Mouse (Mus musculus): ENCODE results near the gene Msl1. TPM values are rescaled to one million over a fixed set of nuclear protein-coding genes. Genes with fewer than 3 reads are reported as not detected.

Msl1 gene
- 100 to 1,000 TPM; 167 to 198 (median 186) TPM for total RNA-seq (2022)

DNA sequence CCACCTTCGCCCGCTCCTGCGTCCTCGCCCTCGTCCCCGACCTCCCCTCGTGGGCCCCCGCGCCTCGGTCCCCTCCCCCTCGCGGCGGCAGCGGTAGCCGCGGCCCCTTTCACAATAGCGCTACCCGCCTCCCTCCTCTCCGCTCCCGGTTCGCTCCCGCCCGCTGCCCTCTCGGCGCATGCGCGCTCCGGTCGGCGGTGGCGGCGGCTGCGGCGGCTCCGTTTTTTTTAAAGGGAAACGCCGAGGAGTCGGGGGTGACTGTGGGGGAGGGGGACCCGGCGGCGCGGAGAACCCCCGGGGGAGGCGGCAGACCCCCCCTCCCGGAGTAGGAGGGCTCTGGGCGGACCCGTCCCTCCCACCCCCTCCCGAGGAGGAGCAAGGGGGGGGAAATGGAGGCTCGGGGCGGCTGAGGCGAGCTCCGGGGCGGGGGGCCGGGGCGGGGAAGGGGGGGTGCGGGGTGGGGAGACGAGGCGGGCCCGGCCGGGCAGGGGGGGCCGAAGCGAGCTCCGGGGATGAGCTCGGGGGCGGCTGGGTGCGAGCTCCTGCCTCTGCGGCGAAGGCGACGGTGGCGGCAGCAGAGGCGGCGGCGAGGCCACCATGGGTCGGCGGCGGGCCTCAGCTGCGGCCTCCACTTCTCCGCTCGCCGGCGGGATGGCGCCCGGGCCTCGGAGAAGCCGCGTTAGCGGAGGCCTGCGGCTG lies at the start of gene Msl1:
Gene Msl1, plus strand, starts transcription at position 502 of the 699 bp plus-strand sequence.
- peak in 1 of 2 experiments; percentile 83 for DNase-seq (ENCODE audit: low spot score in 2 of 2)

DNA sequence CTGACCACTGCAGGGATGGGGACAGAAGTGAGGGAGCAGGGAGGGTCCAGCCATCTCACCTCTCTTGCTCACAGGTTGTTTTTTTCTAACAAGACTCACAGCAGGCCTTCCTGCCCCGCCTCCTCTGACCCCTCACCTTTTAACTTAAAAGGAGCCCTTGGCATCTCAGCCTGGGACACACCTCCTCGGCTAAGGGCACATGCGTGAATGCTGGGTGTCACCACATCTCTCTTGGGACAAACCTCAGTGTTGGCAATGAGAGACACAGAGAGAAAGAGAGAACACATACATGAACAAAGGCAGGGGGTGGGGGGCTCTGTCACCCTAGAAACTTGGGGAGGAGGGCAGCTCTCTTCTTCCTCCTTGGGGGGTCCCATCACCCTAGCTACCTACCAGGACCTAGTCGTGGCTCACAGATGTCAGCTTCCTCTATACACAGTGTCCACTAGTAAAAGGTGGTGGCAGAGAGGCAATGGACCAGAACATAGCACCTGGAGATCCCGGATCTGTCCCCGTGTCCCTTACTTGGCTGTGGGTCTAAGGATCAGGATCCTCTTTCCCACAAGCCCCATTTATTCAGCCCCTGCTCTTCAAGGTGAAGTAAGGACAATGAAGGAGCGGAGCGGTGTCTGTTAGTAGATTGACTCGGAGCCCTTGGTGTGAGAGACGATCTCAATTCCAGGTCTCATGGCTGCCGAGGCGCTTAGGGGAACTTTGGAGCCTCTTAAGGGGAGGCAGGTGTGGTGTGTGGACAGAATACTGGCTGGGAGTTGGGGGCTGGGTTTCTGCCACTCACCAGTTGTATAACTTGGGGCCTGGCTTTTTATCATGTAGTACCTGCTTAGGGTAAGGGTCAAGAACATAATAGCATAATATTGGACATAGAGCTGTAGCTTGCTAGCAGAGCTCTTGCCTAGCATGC lies 49.1 kb upstream of the Msl1 start:
- DNase-seq (ENCODE audit: low spot score in 2 of 2): no peak

DNA sequence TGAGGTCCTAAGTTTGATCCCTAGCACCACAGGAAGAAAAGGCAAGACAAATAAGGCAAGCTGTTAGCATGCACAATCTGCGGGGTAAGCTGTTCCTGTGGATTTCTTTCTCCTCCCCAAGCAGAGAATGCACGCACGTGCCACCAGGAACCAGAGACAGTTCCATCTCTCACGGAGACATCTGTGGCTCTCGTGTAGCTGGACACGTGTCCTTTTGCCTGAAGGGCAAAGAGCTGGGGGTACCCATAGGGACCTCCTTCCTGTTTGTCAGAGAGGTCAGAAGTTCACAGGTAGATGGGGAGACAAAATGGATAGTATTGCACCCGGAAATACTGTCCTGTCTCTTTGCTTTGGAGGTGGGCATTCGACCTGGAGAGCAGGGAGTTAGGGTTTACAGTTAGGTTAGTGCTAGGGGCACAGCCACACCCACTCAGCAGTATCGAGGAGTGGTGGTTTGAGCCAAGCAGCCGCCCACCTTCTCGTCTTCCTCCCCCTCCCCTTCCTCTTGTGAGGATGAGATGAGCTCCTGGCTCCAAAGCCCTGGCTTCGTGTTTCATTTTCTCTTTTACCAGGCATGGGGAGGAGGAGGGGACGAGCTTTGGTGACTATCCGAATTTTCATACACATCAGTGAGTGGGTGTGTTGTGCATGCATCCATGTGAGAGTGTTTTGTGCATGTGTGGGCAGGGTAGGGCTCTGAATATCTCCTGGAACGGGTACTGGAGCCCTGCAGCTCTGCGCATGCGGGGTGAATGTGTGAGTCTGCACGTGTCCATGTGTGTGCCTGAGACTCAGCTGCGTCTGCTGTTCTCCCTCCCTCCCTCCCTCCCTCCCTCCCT lies 48.2 kb upstream of the Msl1 start:
- DNase-seq (ENCODE audit: low spot score in 2 of 2): peak in 1 of 2 experiments; percentile 99

DNA sequence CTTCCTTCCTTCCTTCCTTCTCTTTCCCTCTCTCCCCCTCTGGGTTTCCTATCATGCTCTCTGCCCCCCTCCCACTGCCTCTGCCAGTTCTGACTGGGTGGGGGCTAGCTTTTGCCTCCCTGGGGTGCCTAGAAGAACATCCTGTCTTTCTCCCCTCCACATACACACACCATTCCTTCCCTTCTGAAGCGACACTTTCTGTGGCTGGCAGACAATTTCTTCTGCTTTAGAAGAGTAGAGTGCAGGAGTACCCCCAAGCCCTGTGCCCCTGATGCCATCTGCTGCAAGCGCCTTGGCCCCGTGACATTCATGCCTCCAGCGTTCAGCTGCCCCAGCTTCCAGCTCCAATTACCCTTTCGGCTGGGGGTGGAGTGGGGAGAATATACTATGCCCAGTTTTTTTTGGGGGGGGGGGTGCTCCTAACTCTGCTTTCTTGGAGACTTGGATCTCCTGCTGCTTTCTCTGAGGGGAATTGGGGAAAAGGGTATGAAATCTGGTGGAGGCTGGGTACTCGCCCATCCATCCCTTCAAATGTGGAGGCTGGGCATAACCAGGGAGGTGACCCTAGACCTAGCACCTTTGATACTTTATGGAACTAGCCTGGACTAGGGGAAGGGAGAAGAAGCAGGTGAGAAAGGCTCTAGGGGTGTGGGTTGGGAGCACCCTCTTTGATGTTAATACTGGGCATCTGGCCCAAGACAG lies 47.4 kb upstream of the Msl1 start:
- DNase-seq (ENCODE audit: low spot score in 2 of 2): no peak

DNA sequence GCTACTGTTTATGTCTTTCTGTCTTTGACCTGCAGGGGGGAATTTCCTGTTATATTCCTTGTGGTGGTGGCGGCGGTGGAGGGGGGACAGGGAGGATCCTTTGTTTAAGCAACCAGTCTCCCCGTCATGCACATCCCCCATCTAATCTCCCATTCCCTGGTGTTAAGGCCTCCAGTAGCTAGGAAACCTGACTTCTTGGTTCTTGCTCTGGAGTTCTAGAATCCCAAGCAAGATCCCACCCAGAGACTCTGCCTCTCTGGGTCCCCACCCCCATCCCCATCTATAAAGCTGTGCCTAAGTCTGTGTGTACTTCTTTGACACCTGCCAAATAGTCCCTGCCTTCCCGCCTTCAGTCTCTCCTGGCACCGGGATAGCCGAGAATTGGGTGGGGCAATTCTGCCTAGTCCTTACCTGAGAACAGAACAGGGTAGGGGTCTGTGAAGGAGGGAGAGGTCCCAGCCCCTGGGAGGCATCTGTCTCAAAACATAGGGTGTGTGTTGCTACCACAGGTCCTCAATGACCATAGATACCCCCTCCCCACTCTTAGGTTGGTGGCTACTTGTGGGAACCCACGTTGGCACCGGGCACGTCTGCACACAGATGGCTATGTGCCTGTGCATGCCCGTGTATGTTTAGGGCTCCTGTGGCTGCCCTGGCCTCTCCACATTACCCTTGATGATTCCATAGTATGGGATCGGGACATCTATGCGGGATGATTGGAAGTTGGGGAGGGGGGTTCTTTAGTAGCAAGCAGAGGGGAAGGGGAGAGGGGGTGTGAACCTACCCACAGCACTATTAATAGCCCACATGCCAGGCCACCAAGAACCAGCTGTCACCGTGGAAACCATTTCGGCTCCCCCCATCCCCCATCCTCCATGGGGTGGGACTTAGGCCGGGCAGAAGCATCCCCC lies 46.6 kb upstream of the Msl1 start:
- no peak for DNase-seq (ENCODE audit: low spot score in 2 of 2)

DNA sequence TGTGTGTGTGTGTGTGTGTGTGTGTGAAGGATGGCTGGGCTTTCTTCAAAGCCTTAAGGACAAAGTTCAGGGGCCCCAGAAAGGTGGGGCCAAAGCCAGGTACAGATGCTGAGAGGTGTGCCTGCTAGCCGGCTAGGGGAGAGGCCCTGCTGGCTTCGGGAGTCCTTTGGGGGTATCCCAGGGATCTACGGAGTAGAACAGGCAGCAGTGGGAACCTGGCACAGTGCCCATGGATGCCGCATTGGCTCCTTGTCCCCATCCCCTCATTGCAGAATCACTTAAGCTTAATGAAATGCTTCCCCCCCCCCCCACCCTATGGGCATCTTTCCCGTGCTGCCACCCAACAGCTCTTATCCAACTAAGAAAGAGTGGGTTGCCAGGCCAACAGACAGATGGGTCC lies 45.6 kb upstream of the Msl1 start:
- DNase-seq (ENCODE audit: low spot score in 2 of 2): no peak

DNA sequence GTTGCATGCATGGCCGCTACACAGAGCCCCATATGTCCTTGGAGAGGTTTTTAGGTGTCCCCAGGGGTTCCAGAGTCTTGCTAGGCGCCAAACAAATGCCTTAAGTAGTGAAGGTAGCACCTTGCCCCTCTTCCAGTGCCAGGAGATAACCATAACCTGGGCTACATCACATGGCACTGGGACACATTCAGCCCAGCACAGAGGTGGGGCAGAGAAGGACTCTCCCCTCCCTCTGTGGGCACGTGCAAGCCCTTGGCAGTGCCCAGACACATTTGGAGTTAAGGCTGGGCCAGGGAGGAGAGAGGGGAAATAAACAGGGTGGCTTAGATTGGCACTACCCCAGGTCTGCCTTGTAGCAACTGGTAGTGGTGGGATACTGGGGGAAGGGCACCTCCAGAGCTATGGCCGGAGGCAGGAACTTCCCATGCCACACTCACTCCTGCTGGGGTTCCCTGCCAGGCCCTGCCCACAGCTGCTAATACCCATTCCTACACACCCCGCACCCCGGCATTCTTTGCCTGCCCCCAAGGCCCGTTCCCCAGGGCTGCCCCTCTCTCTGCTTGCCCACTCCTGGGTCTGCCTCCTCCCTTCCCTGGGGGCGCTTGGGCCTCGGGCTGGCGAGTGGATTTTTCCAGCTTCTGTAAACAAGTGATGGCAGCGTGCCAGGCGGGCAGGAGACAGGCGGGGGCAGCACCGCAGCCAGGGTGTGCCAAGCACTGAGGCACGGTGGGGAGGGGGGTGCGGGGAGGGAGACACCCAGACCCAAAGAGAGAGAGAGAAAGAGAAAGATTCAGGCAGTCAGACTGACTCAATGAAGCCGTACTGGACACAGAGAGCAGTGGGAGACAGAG lies 44.7 kb upstream of the Msl1 start:
- DNase-seq (ENCODE audit: low spot score in 2 of 2): peak in 1 of 2 experiments; percentile 89

DNA sequence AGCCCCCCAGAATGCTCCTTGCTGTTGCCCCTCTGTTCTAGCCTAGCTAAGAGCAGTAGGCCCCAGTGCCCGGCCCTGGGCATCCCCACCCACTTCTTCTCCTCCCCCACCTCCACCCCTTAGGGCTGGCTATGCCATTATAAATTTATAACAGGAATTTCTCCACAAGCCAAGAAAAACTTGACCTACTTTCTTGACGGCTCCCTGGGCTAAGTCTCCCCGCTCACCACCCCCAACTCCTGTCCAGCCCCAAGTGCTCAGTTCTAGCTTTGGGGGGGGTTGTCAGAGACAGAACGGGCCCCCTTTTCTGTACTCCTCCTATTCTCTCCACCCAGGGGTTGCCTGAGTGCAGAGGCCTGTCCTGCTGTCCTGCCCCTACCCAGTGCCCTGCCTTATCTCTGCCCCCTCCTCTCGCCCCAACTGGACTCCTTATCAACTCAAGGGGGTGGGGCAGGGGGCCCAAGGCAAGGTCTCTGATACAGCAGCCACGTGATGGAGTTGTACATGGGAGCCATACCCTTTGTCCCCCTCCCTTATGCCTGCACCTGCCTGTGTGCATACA lies 44.0 kb upstream of the Msl1 start:
- no peak for DNase-seq (ENCODE audit: low spot score in 2 of 2)

DNA sequence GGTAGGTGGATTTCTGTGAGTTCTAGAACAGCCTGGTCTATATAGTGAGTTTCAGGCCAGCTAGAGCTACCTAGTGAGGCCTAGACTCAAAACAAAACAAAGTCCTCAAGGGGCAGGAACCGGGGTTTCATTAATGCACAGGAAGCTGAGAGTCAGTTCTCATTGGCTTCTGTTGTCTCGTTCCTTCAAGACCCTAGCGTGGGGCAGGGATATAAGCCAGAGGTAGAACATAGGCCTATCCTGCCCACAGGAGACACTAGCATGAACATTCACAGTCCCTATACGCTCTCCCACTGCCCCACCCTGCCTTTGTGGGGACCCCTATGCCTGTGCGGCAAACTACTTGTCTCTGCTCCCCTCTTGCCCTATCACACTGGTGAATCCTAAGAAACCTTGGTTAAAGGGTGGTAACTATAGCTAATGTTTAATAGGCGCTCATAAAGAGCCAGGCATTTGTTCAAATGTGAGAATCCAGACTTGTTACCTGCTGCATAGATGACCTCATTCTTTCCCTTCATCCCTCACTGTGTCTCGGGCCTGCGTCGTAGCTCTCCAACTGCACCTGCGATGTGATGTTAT lies 42.7 kb upstream of the Msl1 start:
- no peak for DNase-seq (ENCODE audit: low spot score in 2 of 2)

DNA sequence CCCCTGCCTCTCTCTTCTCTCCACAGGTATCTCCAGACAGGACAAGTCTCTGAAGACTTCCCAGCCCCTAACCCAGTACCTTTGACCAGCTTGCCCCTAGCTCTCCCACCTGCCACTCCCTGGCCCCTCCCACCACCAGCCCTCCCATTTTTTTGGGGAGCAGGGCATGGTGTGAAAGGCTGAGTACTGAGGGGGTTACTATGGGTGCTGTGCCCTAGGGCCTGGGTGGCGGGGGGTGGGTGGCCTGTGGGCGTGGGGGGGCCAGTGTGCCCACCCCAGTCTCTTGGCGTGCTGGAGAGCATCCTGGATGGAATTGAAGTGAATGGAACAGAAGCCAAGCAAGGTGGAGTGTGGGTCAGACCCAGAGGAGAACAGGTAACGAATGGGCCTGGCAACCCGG lies 42.1 kb upstream of the Msl1 start:
- no peak for DNase-seq (ENCODE audit: low spot score in 2 of 2)

DNA sequence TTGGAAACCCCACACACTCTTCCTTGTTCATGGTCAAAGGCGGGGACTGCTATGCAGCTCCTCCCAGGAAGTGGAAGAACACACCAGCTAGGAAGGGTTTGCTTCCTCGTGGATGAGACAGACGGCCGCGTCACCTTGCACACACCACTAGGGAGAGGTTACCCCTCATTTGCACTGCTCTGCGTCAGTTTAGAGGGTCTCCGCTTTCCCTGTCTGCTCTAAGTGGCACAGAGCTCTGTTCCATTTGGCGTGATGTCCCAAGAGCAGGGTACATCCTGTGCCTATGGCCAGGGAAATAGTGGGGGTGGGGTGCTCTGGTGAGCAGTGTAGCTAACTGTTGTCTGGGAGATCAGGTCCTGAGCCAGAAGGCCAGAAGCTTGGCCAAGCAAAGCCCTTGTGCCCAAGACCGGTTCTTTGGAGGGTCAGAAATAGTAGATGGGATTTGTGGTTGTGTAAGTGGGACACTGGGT lies 41.1 kb upstream of the Msl1 start:
- DNase-seq (ENCODE audit: low spot score in 2 of 2): no peak

DNA sequence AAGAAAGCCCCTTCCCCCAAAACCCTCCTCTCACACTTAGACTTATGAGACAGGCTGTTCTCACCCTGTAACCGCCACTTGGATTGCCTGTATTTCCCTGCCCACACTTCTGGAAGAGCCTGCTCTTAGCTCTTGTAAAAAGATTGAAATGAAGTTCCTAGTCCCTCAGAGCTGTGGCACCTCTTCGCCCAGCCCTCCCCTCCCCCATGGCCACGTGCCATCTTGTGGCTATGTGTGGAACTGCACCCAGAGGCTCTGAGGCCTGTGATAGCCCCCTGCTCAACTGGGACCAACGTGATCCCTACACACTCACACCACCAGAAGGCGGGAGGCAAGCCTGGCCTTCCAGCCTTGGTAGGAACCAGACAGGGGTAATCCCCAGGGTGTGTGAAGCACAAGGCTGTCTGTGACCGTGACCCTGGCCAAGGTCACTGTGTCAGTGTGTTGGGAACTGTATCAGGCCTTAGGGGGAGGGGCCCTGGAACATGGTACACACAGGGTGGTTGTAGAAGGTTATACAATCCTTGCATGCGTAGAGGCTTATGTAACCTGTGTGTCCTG lies 40.6 kb upstream of the Msl1 start:
- no peak for DNase-seq (ENCODE audit: low spot score in 2 of 2)

DNA sequence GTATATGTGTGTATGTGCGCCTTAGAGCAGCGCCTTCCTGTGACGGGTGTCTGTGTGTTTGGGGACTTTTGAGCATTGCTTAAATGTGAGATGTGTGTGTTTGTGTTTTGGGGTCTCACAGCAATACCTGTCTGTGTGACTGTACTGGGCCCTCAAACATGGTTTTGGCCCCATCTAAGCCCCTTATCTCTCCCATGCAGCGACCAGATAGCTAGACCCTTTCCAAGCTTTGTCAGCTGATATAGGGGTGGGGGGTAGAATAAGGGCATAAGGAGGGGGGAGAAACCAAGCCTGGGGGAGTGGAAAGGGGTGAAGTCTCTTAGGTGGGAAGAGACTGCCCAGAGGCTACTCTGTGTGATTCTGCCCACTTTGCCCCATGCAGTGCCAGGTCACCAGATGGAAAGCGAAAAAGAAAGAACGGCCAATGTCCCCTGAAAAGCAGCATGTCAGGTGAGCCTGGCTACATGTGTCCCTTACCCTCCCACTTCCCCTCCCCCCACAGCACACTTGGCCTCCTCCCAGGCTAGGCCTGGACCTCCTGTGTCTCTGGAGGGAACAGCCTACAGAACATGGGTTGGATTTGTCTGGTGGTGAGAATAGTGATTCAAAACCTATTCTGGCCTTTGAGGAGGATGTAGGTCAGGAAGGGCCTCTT lies 39.5 kb upstream of the Msl1 start:
- no peak for DNase-seq (ENCODE audit: low spot score in 2 of 2)

DNA sequence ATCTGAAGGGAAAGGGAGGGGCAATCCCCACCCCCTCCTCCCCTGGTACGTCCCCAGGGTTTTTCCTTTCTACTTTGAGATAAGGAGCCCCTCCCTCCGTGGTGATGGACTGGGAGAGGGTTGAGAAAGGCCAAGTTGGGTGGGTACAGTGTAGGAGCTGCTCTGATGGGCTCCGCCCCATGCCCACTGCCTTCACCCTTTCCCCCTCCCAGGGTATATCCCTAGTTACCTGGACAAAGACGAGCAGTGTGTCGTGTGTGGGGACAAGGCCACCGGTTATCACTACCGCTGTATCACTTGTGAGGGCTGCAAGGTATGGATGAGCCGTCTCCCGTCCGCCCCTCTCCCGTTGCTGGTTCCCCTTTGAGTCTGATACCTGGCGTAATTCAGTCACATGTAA lies 38.6 kb upstream of the Msl1 start:
- DNase-seq (ENCODE audit: low spot score in 2 of 2): no peak

DNA sequence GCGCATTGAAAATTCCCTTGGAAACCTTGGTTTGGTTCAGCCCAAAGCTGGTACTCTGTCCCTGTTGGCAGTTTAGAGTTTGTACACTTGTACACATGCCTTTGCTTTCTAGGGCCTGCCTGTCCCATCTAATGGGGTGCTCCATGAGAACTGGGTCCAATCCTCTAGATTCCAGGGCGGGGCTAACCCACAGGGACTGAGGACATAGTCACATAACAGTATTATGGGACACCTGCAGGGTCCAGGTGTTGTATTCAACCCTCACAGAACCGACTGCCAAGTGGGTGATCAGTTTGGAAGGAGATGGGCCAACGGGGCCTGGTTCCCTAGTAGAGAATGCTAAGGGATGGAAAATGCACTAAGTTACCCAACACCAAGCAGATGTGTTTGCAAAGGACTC lies 33.4 kb upstream of the Msl1 start:
- DNase-seq (ENCODE audit: low spot score in 2 of 2): no peak

DNA sequence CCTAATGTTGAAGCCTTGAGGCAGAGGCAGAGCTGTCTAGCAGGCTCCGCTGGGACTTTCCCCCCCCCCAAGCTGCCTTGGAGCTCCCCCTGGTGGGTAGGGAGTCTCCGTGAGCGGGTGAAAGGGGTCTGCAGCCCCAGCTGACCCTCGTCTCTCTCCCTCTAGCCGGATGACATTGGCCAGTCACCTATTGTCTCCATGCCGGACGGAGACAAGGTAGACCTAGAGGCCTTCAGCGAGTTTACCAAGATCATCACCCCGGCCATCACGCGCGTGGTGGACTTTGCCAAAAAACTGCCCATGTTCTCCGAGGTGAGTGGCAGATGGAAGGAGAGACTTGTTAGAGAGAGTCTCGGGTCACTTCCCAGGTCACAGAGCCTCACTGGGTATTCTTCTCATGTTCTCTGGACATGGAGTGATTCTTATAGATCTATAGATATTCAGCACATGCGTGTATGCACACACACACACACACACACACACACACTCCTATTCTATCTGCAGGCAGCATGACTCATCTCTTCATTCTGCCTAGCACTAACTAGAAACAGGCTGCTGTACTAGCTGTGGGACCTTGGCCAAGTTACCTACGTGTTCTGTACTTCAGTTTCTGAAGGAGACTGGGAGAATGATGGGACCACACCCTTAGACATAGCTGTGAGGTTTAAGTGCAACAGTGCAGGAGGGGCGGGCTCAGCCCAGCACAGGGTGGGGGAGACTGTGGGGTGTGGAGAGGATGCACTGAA lies 32.4 kb upstream of the Msl1 start:
- peak in 1 of 2 experiments; percentile 84 for DNase-seq (ENCODE audit: low spot score in 2 of 2)

DNA sequence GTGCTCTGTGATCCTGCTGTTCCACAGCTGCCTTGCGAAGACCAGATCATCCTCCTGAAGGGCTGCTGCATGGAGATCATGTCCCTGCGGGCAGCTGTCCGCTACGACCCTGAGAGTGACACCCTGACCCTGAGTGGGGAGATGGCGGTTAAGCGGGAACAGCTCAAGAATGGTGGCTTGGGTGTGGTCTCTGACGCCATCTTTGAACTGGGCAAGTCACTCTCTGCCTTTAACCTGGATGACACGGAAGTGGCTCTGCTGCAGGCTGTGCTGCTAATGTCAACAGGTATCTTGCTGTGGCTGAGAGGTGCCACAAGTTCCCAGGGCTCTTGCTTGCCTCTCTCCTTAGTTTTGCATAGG lies 31.8 kb upstream of the Msl1 start:
- no peak for DNase-seq (ENCODE audit: low spot score in 2 of 2)

Data from left cerebral cortex, adult 8-10 months (tissue).